Mouse (Mus musculus) activated CD4-positive, CD25-positive, alpha-beta regulatory T cell, adult 4 months (primary cell): ENCODE data around the gene Gucd1. TPM values are rescaled to one million over a fixed set of nuclear protein-coding genes. Genes with fewer than 3 reads are reported as not detected.
"Not testable (repeated sequence)": the region's sequence is repeated elsewhere in the genome, so short reads cannot be mapped to it uniquely, and the experiment has no call there.

Experiments
- ATAC-seq: one replicate; pipeline ENCODE4 v1.8.0; 2017
- polyA plus RNA-seq, 2 experiments: library from polyadenylated mRNA; unstranded; fragments of 100-300 nt; shearing (Covaris generic); gene quantifications; one replicate each; pipeline ENCODE4 v1.2.1; 2017

Gucd1 gene
- polyA plus RNA-seq, 2 experiments from 2014 or later, result 11.7 to 17.0 TPM

DNA sequence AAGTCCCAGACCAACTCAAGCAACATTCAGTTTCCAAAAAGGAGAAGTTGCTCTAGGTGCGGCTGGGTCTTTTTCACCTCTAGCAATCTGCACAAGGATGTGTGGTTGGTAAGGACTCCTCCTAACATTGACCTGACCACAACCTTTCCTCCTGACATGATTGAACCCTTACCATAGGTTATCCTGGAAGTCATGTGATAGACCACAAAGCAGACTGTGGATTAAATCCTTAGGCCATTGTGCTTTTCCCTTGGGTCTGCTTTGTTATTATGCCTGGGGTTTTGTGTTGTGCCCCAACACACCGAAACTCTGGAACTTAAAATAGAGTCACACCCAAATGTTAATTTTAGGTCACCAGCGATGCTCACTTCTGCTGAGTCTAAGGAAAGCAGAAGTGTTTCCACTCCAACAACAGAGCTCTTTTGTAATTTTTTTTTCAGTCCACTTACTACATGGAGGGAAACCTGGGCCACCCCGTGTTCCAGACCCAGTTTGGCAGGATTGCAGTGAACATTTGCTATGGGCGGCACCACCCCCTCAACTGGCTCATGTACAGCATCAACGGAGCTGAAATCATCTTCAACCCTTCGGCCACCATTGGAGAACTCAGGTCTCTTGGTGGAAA lies 88.1 kb downstream of the Gucd1 start:
- ATAC-seq, result no peak

GRCm38 (mm10) chr10:75429004-75429380 lies 88.8 kb downstream of the Gucd1 start:
- no peak for ATAC-seq

DNA sequence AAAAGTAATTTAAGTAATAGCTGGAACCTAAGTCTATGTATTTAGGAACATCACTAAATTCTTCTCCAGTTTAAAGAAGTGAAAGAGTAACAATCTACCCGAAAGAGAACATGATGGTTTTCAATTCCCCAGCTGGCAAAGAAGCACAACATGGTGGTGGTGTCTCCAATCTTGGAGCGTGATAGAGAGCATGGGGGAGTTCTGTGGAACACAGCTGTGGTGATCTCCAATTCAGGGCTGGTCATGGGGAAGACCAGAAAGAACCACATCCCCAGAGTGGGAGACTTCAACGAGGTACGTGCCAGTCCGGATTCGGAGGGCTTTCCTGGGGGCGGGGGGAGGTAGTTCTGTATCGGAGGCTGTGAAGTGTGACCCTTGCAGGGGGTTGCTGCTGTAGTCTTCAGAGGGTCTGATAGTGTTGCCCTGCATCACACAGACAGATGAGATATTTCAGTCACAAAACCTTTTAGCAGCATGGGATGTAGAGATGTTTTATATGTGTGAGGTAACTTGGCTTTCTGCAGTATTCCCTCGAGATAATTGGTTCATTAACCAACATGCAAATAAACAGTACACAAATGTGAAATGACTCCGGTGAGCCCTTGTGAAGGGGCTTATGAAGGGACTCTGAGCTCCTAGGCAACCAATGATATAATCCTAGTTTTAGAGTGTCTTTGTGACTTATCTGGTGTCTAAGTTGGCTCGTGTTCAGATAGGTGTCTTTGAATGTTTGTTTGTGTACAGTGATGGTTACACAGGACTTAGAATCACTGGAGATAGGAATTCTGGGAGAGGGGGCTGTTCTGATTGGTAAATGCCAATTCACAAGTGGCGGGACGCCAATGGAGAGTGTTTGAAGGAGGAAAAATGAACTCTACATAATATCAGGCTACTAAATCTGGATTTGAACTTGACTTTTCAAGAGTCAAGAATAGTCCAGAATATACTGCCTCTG lies 89.4 kb downstream of the Gucd1 start:
- no peak for ATAC-seq

DNA sequence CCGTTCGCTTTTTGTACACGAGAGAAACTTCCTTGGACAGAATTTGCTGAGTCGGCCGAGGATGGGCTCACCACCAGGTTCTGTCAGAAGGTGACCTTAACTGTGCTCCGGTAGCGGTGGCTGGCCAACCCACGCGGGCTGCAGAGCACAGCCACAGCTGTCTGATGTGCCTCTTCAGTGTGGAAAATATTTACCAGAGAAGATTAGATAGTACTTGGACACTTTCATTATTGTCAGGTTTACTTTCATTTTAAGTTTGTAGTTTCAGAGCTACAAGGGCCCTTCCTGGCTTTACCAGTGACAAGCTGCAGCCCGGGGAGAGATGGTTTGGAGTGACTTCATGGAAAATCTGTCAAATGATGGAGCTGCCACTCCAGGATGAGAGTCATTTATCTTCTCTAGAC lies 93.3 kb downstream of the Gucd1 start:
- peak; percentile 90 for ATAC-seq

- ATAC-seq, result no peak
These were observed 99.0 kb downstream of the Gucd1 start for GRCm38 (mm10) chr10:75418747-75419146.

DNA sequence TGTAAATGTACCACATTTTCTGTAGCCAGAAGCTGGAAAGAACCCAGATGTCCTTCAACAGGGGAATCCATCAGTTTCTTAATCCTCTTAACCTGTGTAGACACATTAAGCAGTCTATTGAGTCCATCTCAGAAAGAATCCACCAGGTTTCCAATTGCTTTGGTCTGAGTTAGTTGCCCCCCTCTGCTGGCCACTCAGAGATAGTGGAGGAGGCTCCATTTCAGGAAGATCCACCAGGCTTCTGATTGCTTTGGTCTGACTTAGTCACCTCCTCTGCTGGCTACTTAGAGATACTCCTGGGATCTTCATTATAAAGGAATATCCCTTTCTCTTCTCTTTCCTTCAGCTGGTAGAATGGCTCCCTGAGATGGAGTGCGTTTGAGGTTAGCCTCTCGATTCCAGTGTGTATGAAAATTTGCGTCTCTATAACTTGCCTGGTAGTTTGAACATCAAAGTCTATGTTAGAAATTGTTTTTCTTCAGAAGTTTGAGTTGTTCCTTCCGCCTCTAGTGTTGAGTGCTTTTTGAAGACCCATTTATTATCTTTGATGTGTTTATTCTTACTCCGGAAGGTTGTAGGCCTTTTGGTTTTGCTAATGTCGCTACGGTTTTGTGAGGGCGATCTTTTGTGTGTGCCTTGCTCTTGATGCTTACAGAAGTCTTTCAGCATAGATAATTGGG lies 100.3 kb downstream of the Gucd1 start:
- ATAC-seq, result peak; percentile 66

GRCm38 (mm10) chr10:75414925-75415324 lies 102.8 kb downstream of the Gucd1 start:
- ATAC-seq, result peak; percentile 69

DNA sequence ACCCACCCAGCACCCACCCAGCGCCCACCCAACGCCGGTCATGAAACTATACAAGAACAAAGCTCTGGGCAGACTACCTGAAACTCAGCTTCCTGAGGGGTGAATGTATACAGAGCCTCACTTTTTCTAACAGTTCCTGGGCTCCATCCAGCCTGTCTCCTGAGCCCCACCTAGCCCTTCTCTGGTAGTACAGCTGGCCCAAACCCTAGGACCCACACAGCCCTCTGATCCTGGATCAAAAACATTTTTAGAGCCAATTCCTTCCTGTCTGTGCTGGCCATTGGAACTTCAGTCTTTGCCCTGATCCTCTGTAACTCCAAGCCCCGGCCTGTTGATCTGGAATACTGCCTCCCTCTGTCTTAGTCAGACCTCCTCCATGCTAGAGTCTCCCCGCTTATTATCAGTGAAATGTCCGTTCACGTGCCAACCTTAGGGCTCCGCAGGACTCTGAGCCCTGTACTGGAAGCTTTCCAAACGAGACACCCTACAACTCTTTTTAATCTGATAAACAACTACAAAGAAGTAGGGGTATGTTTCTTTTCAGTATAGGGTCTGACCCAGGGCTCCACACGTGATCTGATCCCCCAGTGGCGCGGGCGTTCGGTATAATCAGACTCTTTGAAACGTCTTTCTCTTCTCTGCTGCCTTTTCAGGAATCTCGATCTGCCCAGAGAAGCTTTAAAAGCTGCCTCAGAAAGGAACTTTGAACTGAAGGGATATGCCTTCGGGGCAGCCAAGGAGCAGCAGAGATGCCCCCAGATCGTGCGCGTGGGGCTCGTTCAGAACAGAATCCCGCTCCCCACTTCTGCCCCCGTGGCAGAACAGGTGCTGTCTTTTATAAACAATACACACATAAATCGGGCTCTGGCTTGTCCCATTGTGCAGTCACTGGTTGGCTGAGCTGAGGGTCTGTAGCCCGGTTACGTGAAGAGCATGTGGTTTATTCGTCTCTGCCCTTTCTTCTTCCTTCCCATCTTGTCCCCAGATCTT lies 105.4 kb downstream of the Gucd1 start:
- ATAC-seq, result no peak

- ATAC-seq, result not testable (repeated sequence)
These were observed 106.2 kb downstream of the Gucd1 start for GRCm38 (mm10) chr10:75411343-75412113.

DNA sequence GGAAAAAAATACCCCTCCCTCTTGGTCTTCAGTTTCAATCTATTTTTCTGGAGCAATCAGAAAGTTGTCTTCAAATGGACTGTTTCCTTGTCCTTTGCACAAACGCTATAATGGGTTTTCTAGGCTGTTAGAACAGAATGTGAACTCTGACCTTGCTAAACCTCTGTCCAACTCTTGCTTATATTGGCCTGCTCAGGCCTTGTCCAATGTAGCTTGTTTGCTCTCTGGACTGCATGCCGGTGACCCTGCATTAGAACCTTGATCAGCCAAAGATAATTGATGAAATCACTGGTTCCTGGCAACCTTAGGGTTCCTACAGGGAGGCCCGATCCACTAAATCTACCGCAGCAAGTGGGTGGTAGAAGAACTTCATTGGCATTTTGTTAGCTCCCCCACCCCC lies 110.0 kb downstream of the Gucd1 start:
- ATAC-seq, result no peak

DNA sequence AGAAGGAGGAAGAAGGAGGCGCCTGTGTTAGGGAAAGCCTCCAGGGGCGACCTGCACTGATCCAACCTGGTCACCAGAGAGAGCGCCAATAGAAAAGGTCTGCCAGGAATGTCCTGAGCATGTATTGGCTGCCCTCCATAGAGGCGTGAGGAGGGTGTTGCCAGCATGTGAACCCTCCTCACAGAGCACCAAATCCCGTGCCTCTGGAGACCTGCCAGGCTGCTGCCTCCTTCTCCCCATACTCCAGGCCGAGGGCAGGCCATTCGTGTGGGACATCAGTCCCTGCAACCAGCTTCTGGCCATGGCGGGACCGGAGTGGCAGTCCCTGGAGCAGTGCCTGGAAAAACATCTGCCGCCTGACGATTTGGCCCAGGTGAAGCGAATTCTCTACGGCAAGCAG lies 111.0 kb downstream of the Gucd1 start:
- no peak for ATAC-seq

DNA sequence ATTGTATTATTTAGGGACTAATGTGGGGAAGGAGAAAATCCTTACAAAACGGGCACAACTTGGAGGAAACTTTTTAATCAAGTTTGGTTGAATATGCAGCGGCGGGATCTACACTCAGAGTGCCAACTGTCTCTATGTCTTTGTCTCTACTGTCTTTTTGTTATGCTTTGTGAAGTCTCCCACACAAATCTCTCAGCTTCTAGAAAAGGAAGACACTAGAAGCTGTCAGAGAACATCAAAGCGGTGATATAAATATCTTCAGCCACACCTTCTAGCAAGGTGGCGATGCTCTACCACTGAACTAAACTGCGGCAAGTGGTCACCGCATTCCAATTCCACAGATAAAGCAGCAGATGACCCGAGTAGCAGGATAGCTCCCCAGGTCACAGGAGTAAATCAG lies 111.9 kb downstream of the Gucd1 start:
- ATAC-seq, result peak; percentile 36

DNA sequence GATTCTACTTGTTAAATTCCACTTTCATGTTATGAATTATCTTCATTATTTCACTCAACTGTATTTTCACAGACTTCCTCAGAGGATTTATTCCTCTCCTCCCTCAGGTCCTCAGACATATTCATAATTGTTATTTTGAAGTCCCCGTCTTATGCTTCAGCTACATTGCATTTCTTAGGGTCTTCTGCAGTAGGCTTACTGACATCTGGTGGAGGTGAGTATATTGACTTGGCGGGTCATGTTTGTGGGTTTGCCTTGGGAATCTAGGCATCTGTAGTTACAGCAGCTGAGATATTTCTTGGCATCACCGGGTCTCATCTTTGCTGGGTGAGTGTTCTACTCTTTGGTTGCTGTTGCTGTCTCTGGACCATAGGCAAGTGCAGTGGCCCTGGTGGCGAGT lies 116.8 kb downstream of the Gucd1 start, which contains the start of gene Upb1:
TSS of gene Upb1 (plus strand) at position 158 of the 400 bp plus-strand sequence.
- no peak for ATAC-seq

GRCm38 (mm10) chr10:75396966-75397365 lies 120.8 kb downstream of the Gucd1 start:
- peak; percentile 61 for ATAC-seq

GRCm38 (mm10) chr10:75394796-75395195 lies 123.0 kb downstream of the Gucd1 start:
- ATAC-seq, result no peak

DNA sequence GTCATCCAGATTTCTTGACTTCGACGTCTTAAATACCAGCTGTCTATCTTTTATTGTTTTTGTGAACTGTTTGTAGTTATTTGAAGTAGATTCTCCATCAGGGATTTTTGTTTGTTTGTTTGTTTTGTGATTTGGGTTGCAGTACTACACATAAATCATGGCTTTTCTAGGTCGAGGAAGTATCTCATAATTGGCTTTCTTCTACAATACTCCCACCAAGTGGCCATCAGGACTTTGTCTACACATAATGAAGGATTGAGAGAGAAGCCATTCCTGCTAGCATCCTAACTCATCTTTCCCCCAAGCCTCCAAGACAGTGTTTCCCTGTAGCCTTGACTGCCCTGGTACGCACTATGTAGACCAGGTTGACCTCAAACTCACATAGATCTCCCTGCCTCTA lies 126.9 kb downstream of the Gucd1 start:
- ATAC-seq, result no peak

DNA sequence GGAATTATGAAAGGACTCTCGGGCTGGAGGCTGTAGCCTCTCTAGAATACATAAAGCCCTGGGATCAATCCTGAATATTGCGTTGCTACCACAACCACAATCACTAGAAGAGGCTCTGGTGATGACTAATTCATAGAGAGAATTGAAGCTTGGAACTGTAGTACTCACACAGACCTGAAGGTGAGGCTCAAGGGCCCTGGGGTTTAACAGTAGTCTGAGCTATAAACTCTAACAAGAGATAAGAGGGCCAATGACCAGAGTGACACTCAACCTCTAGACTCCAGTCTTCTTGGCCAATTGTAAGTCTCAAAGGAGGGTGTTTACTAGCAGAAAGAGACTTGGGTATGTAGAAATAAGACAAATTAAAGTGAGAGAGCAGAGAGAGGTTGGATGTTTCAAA lies 127.6 kb downstream of the Gucd1 start:
- no peak for ATAC-seq

DNA sequence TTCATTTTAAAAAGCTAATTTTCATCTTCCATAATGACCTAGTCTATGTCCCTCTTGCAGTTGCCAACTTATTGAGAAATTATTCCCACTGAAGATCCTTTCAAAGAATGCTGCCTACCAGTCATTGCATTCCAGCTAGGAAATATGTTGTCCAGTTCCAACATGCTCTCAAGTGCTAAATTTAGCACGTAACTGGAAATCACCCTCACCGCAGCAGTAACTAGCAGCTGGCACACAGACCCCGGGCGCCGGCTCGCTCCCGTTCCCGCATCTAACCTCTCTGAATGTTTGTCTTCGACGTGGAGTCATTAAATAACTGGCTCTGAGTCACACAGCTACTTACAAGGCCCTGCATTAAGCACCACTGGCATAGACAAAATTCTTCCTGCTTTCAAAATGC lies 139.1 kb downstream of the Gucd1 start:
- ATAC-seq, result no peak

DNA sequence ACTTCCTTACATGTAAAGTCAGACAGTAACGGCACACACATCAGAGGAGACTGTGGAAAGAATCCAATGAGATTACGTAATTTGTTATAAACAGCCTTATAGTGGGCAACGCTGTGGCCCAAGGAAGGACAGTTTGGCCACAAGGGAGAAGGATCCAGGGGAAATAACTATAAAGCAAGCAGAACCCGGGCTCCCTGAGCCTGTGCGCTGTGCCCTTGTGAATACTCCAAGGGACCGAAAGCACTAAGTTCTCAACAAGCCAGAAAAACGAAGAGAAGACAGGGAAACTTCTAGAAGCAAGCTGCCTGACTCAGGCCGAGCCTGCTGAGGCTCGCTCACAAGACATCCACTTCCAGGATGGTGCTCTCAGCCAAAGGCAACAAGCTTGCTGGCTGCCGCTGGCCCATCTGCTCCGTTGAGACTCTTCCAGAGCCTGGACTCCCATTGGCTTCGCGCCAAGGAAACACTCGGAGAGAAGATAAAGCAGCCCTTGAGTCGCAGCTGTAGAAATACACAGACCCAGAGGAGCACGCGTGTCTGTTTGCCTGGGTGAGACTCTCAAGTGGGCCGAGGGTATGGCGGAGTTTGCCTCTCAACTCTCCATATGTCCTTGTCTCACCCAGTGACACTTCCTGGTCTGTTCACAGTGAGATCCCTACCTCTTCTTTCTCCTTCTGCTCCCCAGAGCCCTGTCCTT lies 144.0 kb downstream of the Gucd1 start:
- not testable (repeated sequence) for ATAC-seq

DNA sequence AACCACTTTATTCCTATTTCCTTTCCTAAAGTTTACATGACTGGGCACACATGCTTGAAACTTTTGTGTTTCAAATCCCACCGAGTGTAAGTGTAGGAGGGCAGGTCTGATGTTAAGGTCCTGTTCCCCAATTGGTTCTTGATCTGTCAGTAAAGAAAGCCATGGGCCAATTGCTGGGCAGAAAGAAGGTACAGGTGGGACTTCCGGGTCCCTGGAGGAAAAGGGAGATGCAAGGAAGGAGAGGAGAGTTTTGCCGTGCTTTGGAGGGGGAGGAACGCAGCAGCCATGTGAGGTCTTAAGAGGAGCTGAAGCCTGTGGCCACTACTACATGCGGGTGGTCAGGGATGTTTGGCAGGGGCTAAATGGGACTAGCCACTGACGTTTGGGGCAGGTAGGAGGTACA lies 152.5 kb downstream of the Gucd1 start:
- peak; percentile 88 for ATAC-seq

DNA sequence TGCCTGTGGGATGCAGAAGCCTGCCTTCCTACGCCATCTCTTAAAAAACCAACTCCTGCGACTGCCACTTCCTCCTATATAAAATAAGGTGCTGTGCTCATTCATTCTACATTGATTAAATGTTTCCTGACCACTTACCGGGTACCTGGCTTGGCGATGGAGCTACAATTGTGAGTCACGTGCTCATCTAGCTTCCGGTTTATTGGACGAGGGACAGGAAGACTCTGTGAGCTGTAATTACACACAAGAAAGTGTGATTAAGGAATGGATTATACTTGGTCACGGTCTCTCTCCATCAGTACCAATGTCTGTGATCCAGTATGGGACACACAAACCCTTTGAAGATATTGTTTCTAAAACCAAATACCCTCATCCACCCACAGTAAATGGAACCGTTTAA lies 153.0 kb downstream of the Gucd1 start:
- ATAC-seq, result peak; percentile 50
